Mouse (Mus musculus): ENCODE data around the gene Ankrd11. TPM values are rescaled to one million over a fixed set of nuclear protein-coding genes. Genes with fewer than 3 reads are reported as not detected.

Ankrd11 gene
- polyA plus RNA-seq (2015; fragmentation: Nextera tagmentation; extraction: Ambion mirVana): 30.3 and 33.6 TPM in 2 replicates

DNA sequence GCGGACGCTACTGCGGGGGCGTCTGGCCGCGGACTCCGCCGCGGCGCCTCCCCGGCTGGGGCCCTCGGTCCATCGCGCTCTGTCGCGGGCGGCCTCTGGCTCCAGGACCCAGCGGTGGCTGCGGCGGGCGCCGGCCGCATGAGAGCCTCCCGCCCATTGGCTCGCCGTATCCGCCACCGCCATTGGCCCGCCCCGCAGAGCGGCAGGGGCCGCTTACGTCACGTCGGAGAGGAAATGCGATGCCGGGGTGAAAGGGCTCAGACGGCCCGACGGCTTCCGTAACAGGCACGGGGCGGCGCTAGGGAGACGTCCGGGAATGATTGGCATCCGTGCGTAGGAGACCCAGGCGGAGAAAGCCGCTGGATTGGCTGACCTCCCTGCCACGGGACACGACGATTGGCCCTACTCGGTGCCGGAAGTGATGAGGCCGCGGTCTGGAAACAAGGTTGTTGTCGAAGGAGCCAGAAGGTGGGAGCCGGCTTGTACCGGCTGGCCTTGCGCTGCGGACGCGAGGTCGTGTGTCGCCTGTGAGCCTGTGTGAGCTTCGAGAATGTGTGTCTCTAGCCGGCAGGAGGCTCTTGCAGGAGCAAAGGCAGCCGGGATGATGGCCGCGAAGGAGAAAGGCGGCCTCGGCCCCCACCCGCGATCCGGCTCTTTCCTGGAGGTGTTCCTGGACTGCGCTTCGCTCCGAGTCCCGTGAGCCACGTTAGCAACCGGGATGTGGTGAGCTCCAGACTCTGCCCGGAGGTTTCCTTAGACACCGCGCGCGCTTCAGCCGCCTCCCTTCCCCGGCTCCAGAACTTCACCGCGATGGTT, at the start of gene Ankrd11:
Ankrd11 (minus strand) TSS at position 120 of the 816 bp plus-strand sequence.
- Histone ChIP-seq H3K27ac (ENCODE audit: low read length) (peak within 1 kb of the TSS; percentile 96), H3K4me3 (replicated peaks; ENCODE audit: low read length) (peak within 1 kb of the TSS; percentile 97), H3K4me1 (replicated peaks; ENCODE audit: control insufficient read depth, insufficient read depth, low read length) (peaks cover 37% of the 10 kb centered on the region), H3K27me3 (replicated peaks; ENCODE audit: control insufficient read depth, insufficient read depth, low read length) (no peaks in the 10 kb centered on the region), H3K4me2 (ENCODE audit: low read length) (peak within 1 kb of the TSS; percentile 91), H3K9ac (replicated peaks; ENCODE audit: low read depth, low read length) (peak within 1 kb of the TSS; percentile 99), H3K36me3 (ENCODE audit: control insufficient read depth, insufficient read depth) (no peaks in the 10 kb centered on the region), H3K9me3 (ENCODE audit: control insufficient read depth, low read length) (no peaks in the 10 kb centered on the region)
- peak; percentile 97 for ATAC-seq
- under 1% methylated on average over 89 of the region's 91 CpGs for WGBS

DNA sequence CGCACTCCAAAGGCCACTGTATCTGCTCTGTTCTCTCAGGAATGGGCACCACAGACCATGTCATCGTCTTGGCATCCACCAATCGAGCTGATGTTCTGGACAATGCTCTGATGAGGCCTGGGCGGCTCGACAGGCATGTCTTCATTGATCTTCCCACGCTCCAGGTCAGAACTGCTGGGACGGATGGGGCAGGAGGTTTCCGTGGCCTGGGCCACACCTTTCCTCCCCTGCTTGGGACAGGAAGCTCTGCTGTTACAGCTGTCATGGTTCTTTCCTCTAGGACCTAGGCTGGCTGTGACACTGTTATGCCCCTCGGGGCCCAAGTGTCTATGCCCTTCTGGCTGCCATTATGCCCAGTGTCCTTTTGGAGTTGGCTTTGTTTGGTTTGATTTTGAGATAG, 45.2 kb upstream of the Ankrd11 start:
- WGBS: 93% methylated on average over 9 of the region's 9 CpGs
- H3K4me2 ChIP-seq (ENCODE audit: low read length): no peak overlapping the region
- H3K27me3 ChIP-seq (replicated peaks; ENCODE audit: control insufficient read depth, insufficient read depth, low read length): no peaks in the 10 kb centered on the region
- no peaks in the 10 kb centered on the region for H3K4me1 ChIP-seq (replicated peaks; ENCODE audit: control insufficient read depth, insufficient read depth, low read length)
- no peak overlapping the region for H3K9ac ChIP-seq (replicated peaks; ENCODE audit: low read depth, low read length)
- no peak for ATAC-seq
- no peak overlapping the region for H3K27ac ChIP-seq (ENCODE audit: low read length)
- peaks cover 33% of the 10 kb centered on the region for H3K36me3 ChIP-seq (ENCODE audit: control insufficient read depth, insufficient read depth)
- H3K4me3 ChIP-seq (replicated peaks; ENCODE audit: low read length): no peak overlapping the region
- no peaks in the 10 kb centered on the region for H3K9me3 ChIP-seq (ENCODE audit: control insufficient read depth, low read length)

DNA sequence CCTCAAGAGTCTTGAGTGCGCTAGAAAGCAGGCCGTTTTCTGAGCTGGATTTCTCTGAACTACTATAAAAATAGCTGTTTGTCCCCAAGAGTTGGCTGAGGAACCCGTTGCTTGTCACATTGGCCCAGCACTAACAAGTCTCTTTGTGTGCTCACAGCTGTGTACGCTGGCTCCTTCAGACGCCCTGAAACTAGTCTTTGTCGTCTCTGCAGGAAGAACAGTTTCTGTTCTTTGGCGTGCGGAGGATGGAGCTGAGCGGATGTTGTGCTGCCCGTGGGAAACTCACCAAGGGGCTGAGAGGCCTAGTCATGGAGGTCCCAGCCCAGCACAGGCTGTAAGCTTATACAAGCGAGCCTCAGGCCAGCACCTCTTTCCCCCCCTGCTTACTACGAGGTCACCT, 41.5 kb upstream of the Ankrd11 start:
- Histone ChIP-seq H3K4me1 (replicated peaks; ENCODE audit: control insufficient read depth, insufficient read depth, low read length) (no peaks in the 10 kb centered on the region), H3K4me3 (replicated peaks; ENCODE audit: low read length) (no peak overlapping the region), H3K9ac (replicated peaks; ENCODE audit: low read depth, low read length) (no peak overlapping the region), H3K27ac (ENCODE audit: low read length) (no peak overlapping the region), H3K9me3 (ENCODE audit: control insufficient read depth, low read length) (no peaks in the 10 kb centered on the region), H3K4me2 (ENCODE audit: low read length) (no peak overlapping the region), H3K36me3 (ENCODE audit: control insufficient read depth, insufficient read depth) (peaks cover 15% of the 10 kb centered on the region), H3K27me3 (replicated peaks; ENCODE audit: control insufficient read depth, insufficient read depth, low read length) (no peaks in the 10 kb centered on the region)
- 82% methylated on average over 12 of the region's 12 CpGs for whole genome bisulfite sequencing
- ATAC-seq: no peak

DNA sequence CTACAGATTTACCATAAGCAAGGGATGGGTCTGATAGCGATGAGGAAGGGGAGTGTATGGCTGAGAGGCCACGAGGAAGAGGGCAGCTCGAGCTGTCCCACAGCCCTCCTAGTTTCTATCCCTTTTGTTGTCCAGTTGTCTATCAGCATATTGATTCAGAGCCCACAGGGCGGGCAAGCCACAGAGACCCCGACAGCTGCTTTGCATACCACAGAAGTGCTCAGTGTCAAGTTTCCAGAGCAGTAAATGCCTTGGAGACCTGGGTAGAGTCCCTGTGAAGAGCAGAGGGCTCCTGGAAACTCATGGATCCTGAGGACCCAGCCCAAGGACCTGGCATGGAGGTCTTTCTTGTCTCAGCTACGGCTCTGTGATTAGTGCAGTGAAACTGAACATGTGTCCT, 40.9 kb upstream of the Ankrd11 start:
- H3K27me3 ChIP-seq (replicated peaks; ENCODE audit: control insufficient read depth, insufficient read depth, low read length): no peaks in the 10 kb centered on the region
- no peak overlapping the region for H3K9ac ChIP-seq (replicated peaks; ENCODE audit: low read depth, low read length)
- H3K27ac ChIP-seq (ENCODE audit: low read length): no peak overlapping the region
- WGBS: 86% methylated on average over 6 of the region's 6 CpGs
- no peak overlapping the region for H3K4me3 ChIP-seq (replicated peaks; ENCODE audit: low read length)
- no peak overlapping the region for H3K4me2 ChIP-seq (ENCODE audit: low read length)
- H3K9me3 ChIP-seq (ENCODE audit: control insufficient read depth, low read length): no peaks in the 10 kb centered on the region
- H3K36me3 ChIP-seq (ENCODE audit: control insufficient read depth, insufficient read depth): peaks cover 15% of the 10 kb centered on the region
- ATAC-seq: no peak
- no peaks in the 10 kb centered on the region for H3K4me1 ChIP-seq (replicated peaks; ENCODE audit: control insufficient read depth, insufficient read depth, low read length)

DNA sequence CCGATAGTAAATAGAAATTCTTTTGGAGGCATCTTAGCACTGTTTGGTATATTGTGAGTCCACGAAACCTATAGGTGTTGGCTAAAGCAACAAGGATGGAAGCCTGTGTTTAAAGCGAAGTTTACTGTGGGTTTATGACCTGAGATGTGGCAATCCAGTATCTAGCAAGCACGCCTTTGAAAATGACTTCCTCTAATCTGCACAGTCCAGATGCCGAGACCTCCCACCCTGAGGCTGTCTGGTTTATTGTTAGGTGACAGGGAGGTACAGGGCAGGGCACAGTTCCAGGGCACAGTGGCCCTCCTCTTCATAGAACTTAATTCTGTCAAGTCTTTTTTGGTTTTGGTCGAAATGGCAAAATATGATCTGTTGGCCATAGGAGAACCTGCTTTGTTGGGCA, 35.1 kb upstream of the Ankrd11 start:
- Histone ChIP-seq H3K36me3 (ENCODE audit: control insufficient read depth, insufficient read depth) (peaks cover 25% of the 10 kb centered on the region), H3K4me3 (replicated peaks; ENCODE audit: low read length) (no peak overlapping the region), H3K27me3 (replicated peaks; ENCODE audit: control insufficient read depth, insufficient read depth, low read length) (no peaks in the 10 kb centered on the region), H3K4me1 (replicated peaks; ENCODE audit: control insufficient read depth, insufficient read depth, low read length) (no peaks in the 10 kb centered on the region), H3K27ac (ENCODE audit: low read length) (no peak overlapping the region), H3K9ac (replicated peaks; ENCODE audit: low read depth, low read length) (no peak overlapping the region), H3K9me3 (ENCODE audit: control insufficient read depth, low read length) (no peaks in the 10 kb centered on the region), H3K4me2 (ENCODE audit: low read length) (no peak overlapping the region)
- 93% methylated on average over 6 of the region's 6 CpGs for WGBS
- no peak for ATAC-seq

DNA sequence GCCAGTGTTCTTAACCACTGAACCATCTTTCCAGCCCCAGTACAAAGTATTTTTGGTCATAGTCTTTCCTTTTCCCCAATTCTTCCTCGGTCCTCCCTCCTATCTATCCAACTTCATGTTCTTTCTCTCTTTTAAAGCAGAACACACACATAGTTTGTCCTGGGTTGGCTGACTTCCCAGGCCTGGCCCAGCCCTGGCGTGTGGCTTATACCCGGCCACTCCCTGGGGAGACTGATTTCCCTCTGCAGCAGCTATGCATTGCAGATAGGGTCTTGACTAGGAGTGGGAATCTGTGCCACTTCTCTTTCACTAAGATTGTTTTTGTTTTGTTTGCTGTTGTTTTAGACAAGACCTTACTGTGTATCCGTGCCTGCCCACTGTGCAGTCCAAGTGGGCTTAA, 29.1 kb upstream of the Ankrd11 start:
- H3K9me3 ChIP-seq (ENCODE audit: control insufficient read depth, low read length): no peaks in the 10 kb centered on the region
- H3K9ac ChIP-seq (replicated peaks; ENCODE audit: low read depth, low read length): no peak overlapping the region
- WGBS: 77% methylated on average over 4 of the region's 4 CpGs
- no peak overlapping the region for H3K4me2 ChIP-seq (ENCODE audit: low read length)
- H3K36me3 ChIP-seq (ENCODE audit: control insufficient read depth, insufficient read depth): peaks cover 12% of the 10 kb centered on the region
- no peaks in the 10 kb centered on the region for H3K27me3 ChIP-seq (replicated peaks; ENCODE audit: control insufficient read depth, insufficient read depth, low read length)
- no peak overlapping the region for H3K4me3 ChIP-seq (replicated peaks; ENCODE audit: low read length)
- H3K4me1 ChIP-seq (replicated peaks; ENCODE audit: control insufficient read depth, insufficient read depth, low read length): peaks cover 10% of the 10 kb centered on the region
- no peak overlapping the region for H3K27ac ChIP-seq (ENCODE audit: low read length)
- no peak for ATAC-seq

DNA sequence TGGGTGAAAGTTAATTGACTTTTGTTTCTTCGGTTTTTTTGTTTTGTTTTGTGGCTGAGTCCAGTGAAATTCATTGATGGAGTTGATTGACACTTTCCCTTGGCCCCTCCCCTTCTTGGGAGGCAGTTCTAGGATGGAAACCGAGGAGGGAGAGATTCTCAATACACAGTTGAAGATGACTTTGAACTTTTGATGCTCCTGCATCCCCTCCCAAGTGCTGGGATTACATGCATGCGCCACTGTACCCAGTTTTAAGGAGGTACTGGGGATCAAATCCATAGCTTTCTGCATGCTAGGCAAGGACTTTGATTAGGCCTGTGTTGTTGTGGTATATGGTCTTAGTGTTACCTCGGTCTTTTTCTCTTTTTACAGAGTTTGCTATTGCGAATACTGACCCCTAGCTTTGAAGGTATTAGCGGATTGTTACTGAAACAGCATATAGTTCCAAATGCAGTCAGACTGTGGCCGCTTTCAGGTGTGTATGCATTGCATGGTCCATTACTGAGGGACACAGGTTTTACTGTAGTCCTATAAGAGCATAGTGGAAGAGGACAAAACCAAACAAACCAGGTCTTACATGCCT, 24.1 kb upstream of the Ankrd11 start:
- no peak for ATAC-seq
- Histone ChIP-seq H3K9ac (replicated peaks; ENCODE audit: low read depth, low read length) (peak overlapping the region; percentile 84), H3K36me3 (ENCODE audit: control insufficient read depth, insufficient read depth) (no peaks in the 10 kb centered on the region; the same call in 1 of the 2 replicates), H3K4me1 (replicated peaks; ENCODE audit: control insufficient read depth, insufficient read depth, low read length) (peaks cover 22% of the 10 kb centered on the region), H3K4me2 (ENCODE audit: low read length) (peak overlapping the region; percentile 80), H3K4me3 (replicated peaks; ENCODE audit: low read length) (peak overlapping the region; percentile 81), H3K27me3 (replicated peaks; ENCODE audit: control insufficient read depth, insufficient read depth, low read length) (no peaks in the 10 kb centered on the region), H3K27ac (ENCODE audit: low read length) (peak overlapping the region; percentile 85), H3K9me3 (ENCODE audit: control insufficient read depth, low read length) (no peaks in the 10 kb centered on the region)
- WGBS: 39% methylated on average over 7 of the region's 7 CpGs

DNA sequence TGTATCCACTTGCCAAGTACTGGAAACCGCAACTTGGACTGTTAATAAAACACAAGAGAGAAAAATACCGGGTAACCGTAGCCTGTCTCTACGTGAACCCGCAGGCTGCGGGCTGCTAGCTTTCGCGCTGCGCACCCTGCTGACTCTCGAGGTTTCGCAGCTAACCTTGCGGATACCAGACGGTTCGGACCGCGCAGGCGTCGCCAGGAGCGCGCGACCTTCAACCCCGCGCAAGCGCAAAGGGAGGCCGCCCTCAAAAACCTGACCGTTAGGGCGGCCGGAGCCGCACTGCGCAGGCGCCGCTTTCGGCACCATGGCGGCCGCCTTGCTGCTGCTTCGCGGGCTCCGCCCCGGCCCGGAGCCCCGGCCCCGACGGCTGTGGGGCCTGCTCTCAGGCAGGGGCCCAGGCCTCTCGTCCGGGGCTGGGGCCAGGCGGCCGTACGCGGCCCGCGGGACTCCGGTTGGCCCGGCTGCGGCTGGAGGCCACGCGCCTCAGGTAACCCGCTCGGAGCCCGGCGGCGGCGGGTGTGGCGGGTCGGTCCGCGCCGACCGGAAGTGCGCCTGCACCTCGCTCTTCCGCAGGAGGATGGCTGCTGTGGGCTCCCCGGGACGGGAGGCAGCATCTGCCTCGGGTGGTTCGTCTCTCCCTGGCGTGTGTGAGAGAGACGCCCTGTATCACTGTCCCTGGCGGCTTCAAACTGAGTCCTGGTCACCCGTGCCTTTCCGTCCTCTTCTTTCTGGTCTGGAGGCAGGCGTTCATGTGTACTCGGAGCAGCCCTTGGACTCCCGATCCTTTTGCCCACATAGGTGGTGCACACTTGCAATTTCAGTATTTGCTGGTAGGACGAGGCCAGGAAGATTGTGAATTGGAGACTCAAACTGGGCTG, 23.4 kb upstream of the Ankrd11 start:
- peak; percentile 96 for ATAC-seq
- Histone ChIP-seq H3K9me3 (ENCODE audit: control insufficient read depth, low read length) (no peaks in the 10 kb centered on the region), H3K27me3 (replicated peaks; ENCODE audit: control insufficient read depth, insufficient read depth, low read length) (no peaks in the 10 kb centered on the region), H3K4me1 (replicated peaks; ENCODE audit: control insufficient read depth, insufficient read depth, low read length) (peaks cover 22% of the 10 kb centered on the region), H3K36me3 (ENCODE audit: control insufficient read depth, insufficient read depth) (no peaks in the 10 kb centered on the region), H3K4me3 (replicated peaks; ENCODE audit: low read length) (peak overlapping the region; percentile 81), H3K9ac (replicated peaks; ENCODE audit: low read depth, low read length) (peak overlapping the region; percentile 84), H3K4me2 (ENCODE audit: low read length) (peak overlapping the region; percentile 80), H3K27ac (ENCODE audit: low read length) (peak overlapping the region; percentile 85)
- WGBS: under 1% methylated on average over 79 of the region's 84 CpGs

DNA sequence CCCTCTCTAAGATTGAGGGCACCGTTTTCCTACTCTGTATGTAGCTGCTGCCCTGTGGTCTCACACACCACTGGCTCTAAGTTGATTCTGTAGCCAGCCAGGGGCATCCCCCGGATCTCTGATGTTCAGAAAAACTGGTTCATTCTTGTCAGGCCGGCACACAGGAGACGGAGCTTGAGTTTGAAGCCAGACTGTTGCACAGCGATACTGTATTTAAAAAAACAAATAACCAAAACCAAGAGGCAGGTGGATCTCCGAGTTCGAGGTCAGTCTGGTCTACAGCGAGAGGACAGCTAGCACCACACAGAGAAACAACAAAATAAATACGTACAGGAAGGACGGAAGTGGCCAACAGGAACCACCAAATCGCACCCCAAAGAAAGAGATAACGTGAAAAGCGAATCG, 22.7 kb upstream of the Ankrd11 start:
- Histone ChIP-seq H3K36me3 (ENCODE audit: control insufficient read depth, insufficient read depth) (no peaks in the 10 kb centered on the region), H3K9ac (replicated peaks; ENCODE audit: low read depth, low read length) (peak overlapping the region; percentile 84), H3K27ac (ENCODE audit: low read length) (peak overlapping the region; percentile 85), H3K9me3 (ENCODE audit: control insufficient read depth, low read length) (no peaks in the 10 kb centered on the region), H3K4me1 (replicated peaks; ENCODE audit: control insufficient read depth, insufficient read depth, low read length) (peaks cover 22% of the 10 kb centered on the region), H3K27me3 (replicated peaks; ENCODE audit: control insufficient read depth, insufficient read depth, low read length) (no peaks in the 10 kb centered on the region), H3K4me3 (replicated peaks; ENCODE audit: low read length) (peak overlapping the region; percentile 81), H3K4me2 (ENCODE audit: low read length) (peak overlapping the region; percentile 78)
- peak; percentile 31 for ATAC-seq
- whole genome bisulfite sequencing: under 1% methylated on average over 14 of the region's 14 CpGs
